Mouse (Mus musculus): ENCODE data around the gene Gm10985. TPM values are rescaled to one million over a fixed set of nuclear protein-coding genes. Genes with fewer than 3 reads are reported as not detected.

The Gm10985 gene
- not detected for polyA plus RNA-seq (2012; fragmentation: generic; extraction: Trizol)

- no peak within 1 kb of the TSS for H3ac ChIP-seq (ENCODE audit: control insufficient read depth, insufficient read length)
- H3K79me2 ChIP-seq (ENCODE audit: control insufficient read depth, insufficient read depth) = no peaks in the 10 kb centered on the region
- no peak for TF ChIP-seq MYOG (IDR thresholded peaks at IDR 0.05; ENCODE audit: control insufficient read depth in 1 of 3, insufficient read depth in 1 of 3, insufficient read length in 2 of 3, low read depth in 2 of 3)
- TF ChIP-seq POLR2A (IDR thresholded peaks at IDR 0.05; ENCODE audit: insufficient read length, low read depth) = no peak
- TF ChIP-seq REST (IDR thresholded peaks at IDR 0.05; ENCODE audit: insufficient read depth, insufficient read length) = no peak
- no peak for TF ChIP-seq TCF3 (IDR thresholded peaks at IDR 0.05; ENCODE audit: insufficient read length, low read depth)
- no peak for TF ChIP-seq CEBPB (IDR thresholded peaks at IDR 0.05; ENCODE audit: insufficient read depth, poor library complexity, severe bottlenecking)
- no peak for TF ChIP-seq E2F4 (IDR thresholded peaks at IDR 0.05; ENCODE audit: insufficient read depth)
- TF ChIP-seq USF1 (IDR thresholded peaks at IDR 0.05; ENCODE audit: low read depth) = no peak
- no peak for TF ChIP-seq MYOD1 (IDR thresholded peaks at IDR 0.05; ENCODE audit: control insufficient read depth in 1 of 3, insufficient read length in 2 of 3, low read depth in 2 of 3)
- TF ChIP-seq POLR2AphosphoS2 (IDR thresholded peaks at IDR 0.05; ENCODE audit: insufficient read length, low read depth) = no peak
- no peak for TF ChIP-seq SRF (IDR thresholded peaks at IDR 0.05; ENCODE audit: control insufficient read depth, insufficient read length, low read depth)
- H3K4me2 ChIP-seq (ENCODE audit: low read depth) = no peak within 1 kb of the TSS
- no peak within 1 kb of the TSS for H3K4me3 ChIP-seq
- H3K36me3 ChIP-seq (ENCODE audit: control insufficient read depth, insufficient read depth) = no peaks in the 10 kb centered on the region
- no peaks in the 10 kb centered on the region for H3K27me3 ChIP-seq (ENCODE audit: control insufficient read depth, insufficient read depth, insufficient read length)
These were observed at the start of gene Gm10985 for GRCm38 (mm10) chr3:53844786-53845185. Gene Gm10985 (plus strand): TSS chr3:53845086.

- no peak for TF ChIP-seq CEBPB (IDR thresholded peaks at IDR 0.05; ENCODE audit: insufficient read depth, poor library complexity, severe bottlenecking)
- no peak for TF ChIP-seq E2F4 (IDR thresholded peaks at IDR 0.05; ENCODE audit: insufficient read depth)
- TF ChIP-seq MAX (IDR thresholded peaks at IDR 0.05; ENCODE audit: low read depth) = no peak
- no peak for TF ChIP-seq REST (IDR thresholded peaks at IDR 0.05; ENCODE audit: insufficient read depth, insufficient read length)
- TF ChIP-seq POLR2A (IDR thresholded peaks at IDR 0.05; ENCODE audit: insufficient read length, low read depth) = no peak
- no peak for TF ChIP-seq USF1 (IDR thresholded peaks at IDR 0.05; ENCODE audit: low read depth)
- no peak for TF ChIP-seq MYOG (IDR thresholded peaks at IDR 0.05; ENCODE audit: control insufficient read depth in 1 of 3, insufficient read depth in 1 of 3, insufficient read length in 2 of 3, low read depth in 2 of 3)
- no peak for TF ChIP-seq POLR2AphosphoS2 (IDR thresholded peaks at IDR 0.05; ENCODE audit: insufficient read length, low read depth)
- no peak for TF ChIP-seq SRF (IDR thresholded peaks at IDR 0.05; ENCODE audit: control insufficient read depth, insufficient read length, low read depth)
- no peak for TF ChIP-seq MYOD1 (IDR thresholded peaks at IDR 0.05; ENCODE audit: control insufficient read depth in 1 of 3, insufficient read length in 2 of 3, low read depth in 2 of 3)
- no peak for TF ChIP-seq TCF12 (IDR thresholded peaks at IDR 0.05; ENCODE audit: insufficient read depth, poor library complexity, severe bottlenecking)
- no peak for TF ChIP-seq TCF3 (IDR thresholded peaks at IDR 0.05; ENCODE audit: insufficient read length, low read depth)
- H3K79me2 ChIP-seq (ENCODE audit: control insufficient read depth, insufficient read depth) = no peaks in the 10 kb centered on the region
- H3K4me2 ChIP-seq (ENCODE audit: low read depth) = no peak overlapping the region
- no peak overlapping the region for H3ac ChIP-seq (ENCODE audit: control insufficient read depth, insufficient read length)
- H3K4me3 ChIP-seq = no peak overlapping the region
- H3K27me3 ChIP-seq (ENCODE audit: control insufficient read depth, insufficient read depth, insufficient read length) = no peaks in the 10 kb centered on the region
- no peaks in the 10 kb centered on the region for H3K36me3 ChIP-seq (ENCODE audit: control insufficient read depth, insufficient read depth)
These were observed 48.0 kb upstream of the Gm10985 start for GRCm38 (mm10) chr3:53796933-53797332.

DNA sequence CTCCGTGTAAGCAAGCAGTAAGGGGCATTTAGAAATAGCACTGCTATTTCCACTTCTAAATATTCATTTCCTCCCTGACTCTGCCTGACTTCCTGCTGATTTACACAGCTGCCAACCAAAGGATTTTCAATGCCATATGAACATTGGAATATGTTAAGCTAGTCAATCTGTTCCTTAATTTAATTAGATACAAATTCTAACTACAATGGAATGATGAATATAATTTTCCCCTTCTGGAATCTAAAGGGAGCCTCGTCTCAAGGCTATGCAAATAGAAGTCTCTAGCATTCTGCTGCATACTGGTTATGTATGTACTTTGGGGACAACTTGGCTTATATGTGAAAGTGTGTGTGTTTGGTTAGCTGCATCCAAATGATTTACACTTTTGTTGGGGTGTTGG, 45.2 kb upstream of the Gm10985 start:
- H3K4me3 ChIP-seq = no peak overlapping the region
- H3K79me2 ChIP-seq (ENCODE audit: control insufficient read depth, insufficient read depth) = no peaks in the 10 kb centered on the region
- no peaks in the 10 kb centered on the region for H3K36me3 ChIP-seq (ENCODE audit: control insufficient read depth, insufficient read depth)
- no peak overlapping the region for H3ac ChIP-seq (ENCODE audit: control insufficient read depth, insufficient read length)
- H3K4me2 ChIP-seq (ENCODE audit: low read depth) = no peak overlapping the region
- TF ChIP-seq SRF (IDR thresholded peaks at IDR 0.05; ENCODE audit: control insufficient read depth, insufficient read length, low read depth) = no peak
- TF ChIP-seq USF1 (IDR thresholded peaks at IDR 0.05; ENCODE audit: low read depth) = no peak
- no peak for TF ChIP-seq TCF12 (IDR thresholded peaks at IDR 0.05; ENCODE audit: insufficient read depth, poor library complexity, severe bottlenecking)
- TF ChIP-seq MYOD1 (IDR thresholded peaks at IDR 0.05; ENCODE audit: control insufficient read depth in 1 of 3, insufficient read length in 2 of 3, low read depth in 2 of 3) = no peak
- no peak for TF ChIP-seq MYOG (IDR thresholded peaks at IDR 0.05; ENCODE audit: control insufficient read depth in 1 of 3, insufficient read depth in 1 of 3, insufficient read length in 2 of 3, low read depth in 2 of 3)
- TF ChIP-seq E2F4 (IDR thresholded peaks at IDR 0.05; ENCODE audit: insufficient read depth) = no peak
- no peak for TF ChIP-seq POLR2AphosphoS2 (IDR thresholded peaks at IDR 0.05; ENCODE audit: insufficient read length, low read depth)
- TF ChIP-seq REST (IDR thresholded peaks at IDR 0.05; ENCODE audit: insufficient read depth, insufficient read length) = no peak
- TF ChIP-seq MAX (IDR thresholded peaks at IDR 0.05; ENCODE audit: low read depth) = no peak
- TF ChIP-seq TCF3 (IDR thresholded peaks at IDR 0.05; ENCODE audit: insufficient read length, low read depth) = no peak
- TF ChIP-seq POLR2A (IDR thresholded peaks at IDR 0.05; ENCODE audit: insufficient read length, low read depth) = no peak
- no peak for TF ChIP-seq CEBPB (IDR thresholded peaks at IDR 0.05; ENCODE audit: insufficient read depth, poor library complexity, severe bottlenecking)
- no peaks in the 10 kb centered on the region for H3K27me3 ChIP-seq (ENCODE audit: control insufficient read depth, insufficient read depth, insufficient read length)

GRCm38 (mm10) chr3:53813421-53813977, 31.4 kb upstream of the Gm10985 start:
- no peaks in the 10 kb centered on the region for H3K36me3 ChIP-seq (ENCODE audit: control insufficient read depth, insufficient read depth)
- no peak overlapping the region for H3ac ChIP-seq (ENCODE audit: control insufficient read depth, insufficient read length)
- H3K79me2 ChIP-seq (ENCODE audit: control insufficient read depth, insufficient read depth) = no peaks in the 10 kb centered on the region
- H3K4me2 ChIP-seq (ENCODE audit: low read depth) = no peak overlapping the region
- H3K27me3 ChIP-seq (ENCODE audit: control insufficient read depth, insufficient read depth, insufficient read length) = no peaks in the 10 kb centered on the region
- no peak overlapping the region for H3K4me3 ChIP-seq
- no peak for TF ChIP-seq E2F4 (IDR thresholded peaks at IDR 0.05; ENCODE audit: insufficient read depth)
- no peak for TF ChIP-seq MYOG (IDR thresholded peaks at IDR 0.05; ENCODE audit: control insufficient read depth in 1 of 3, insufficient read depth in 1 of 3, insufficient read length in 2 of 3, low read depth in 2 of 3)
- TF ChIP-seq TCF12 (IDR thresholded peaks at IDR 0.05; ENCODE audit: insufficient read depth, poor library complexity, severe bottlenecking) = no peak
- no peak for TF ChIP-seq MAX (IDR thresholded peaks at IDR 0.05; ENCODE audit: low read depth)
- no peak for TF ChIP-seq POLR2A (IDR thresholded peaks at IDR 0.05; ENCODE audit: insufficient read length, low read depth)
- TF ChIP-seq MYOD1 (IDR thresholded peaks at IDR 0.05; ENCODE audit: control insufficient read depth in 1 of 3, insufficient read length in 2 of 3, low read depth in 2 of 3) = no peak
- no peak for TF ChIP-seq POLR2AphosphoS2 (IDR thresholded peaks at IDR 0.05; ENCODE audit: insufficient read length, low read depth)
- TF ChIP-seq USF1 (IDR thresholded peaks at IDR 0.05; ENCODE audit: low read depth) = no peak
- no peak for TF ChIP-seq SRF (IDR thresholded peaks at IDR 0.05; ENCODE audit: control insufficient read depth, insufficient read length, low read depth)
